Mouse (Mus musculus) embryonic fibroblast, embryonic 13.5 days (primary cell): Measurements from ENCODE around the gene Zmiz1. TPM values are rescaled to one million over a fixed set of nuclear protein-coding genes. Genes with fewer than 3 reads are reported as not detected.

Experiments used
- H3K27ac ChIP-seq: 2 replicates; pipeline ENCODE4 v1.5.1; 2012; ENCODE audit warnings: low read length, control low read depth, inconsistent platforms; ENCODE audit not compliant: insufficient read depth
- H3K4me1 ChIP-seq: 2 replicates; pipeline ENCODE4 v1.6.1; 2011; ENCODE audit warnings: low read length; ENCODE audit not compliant: control insufficient read depth, insufficient read depth
- H3K4me3 ChIP-seq: 2 replicates; pipeline ENCODE4 v1.5.1; 2011; ENCODE audit warnings: mild to moderate bottlenecking, control low read depth, low read length; ENCODE audit not compliant: insufficient read depth
- CTCF ChIP-seq: IDR thresholded peaks from 2 replicates; pipeline ENCODE4 v1.5.1; 2011; ENCODE audit warnings: mild to moderate bottlenecking, control low read depth, low read length, moderate library complexity, borderline replicate concordance; ENCODE audit not compliant: insufficient read depth
- POLR2A ChIP-seq: IDR thresholded peaks from 2 replicates; pipeline ENCODE4 v1.6.1; 2011; ENCODE audit warnings: low read depth, mild to moderate bottlenecking, control low read depth, low read length, moderate library complexity
- polyA plus RNA-seq: library from polyadenylated mRNA; stranded (reverse); fragments of >200 nt; gene quantifications from 2 replicates; pipeline ENCODE4 v1.2.4, GENCODE M21; 2011; ENCODE audit warnings: low read depth; ENCODE audit not compliant: missing spikeins, insufficient read length

Gene Zmiz1
- polyA plus RNA-seq, 1 experiment: 61.9 TPM

DNA sequence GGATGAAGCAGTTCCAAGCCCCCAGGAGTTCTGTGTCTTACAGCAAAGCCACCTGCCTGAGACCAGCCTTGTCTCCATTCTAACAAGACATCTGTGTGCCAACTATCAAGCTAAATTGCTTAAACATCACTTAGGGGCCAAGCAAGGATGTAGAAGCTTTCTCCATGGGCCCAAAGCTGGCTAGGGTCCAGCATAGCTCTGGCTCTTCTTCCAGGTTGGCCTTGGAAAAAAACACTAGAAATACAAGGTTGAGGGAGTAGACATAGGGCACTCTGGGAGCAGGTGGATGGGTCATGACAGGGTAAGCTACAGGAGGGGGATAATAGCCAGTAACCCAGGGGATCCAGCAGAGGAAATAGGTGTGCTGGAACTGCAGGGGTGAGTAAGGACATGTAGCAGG lies 20.7 kb upstream of the Zmiz1 start:
- Histone ChIP-seq H3K27ac (no peak overlapping the region), H3K4me3 (no peak overlapping the region), H3K4me1 (no peaks in the 10 kb centered on the region)
- TF ChIP-seq CTCF: no peak
- no peak for TF ChIP-seq POLR2A

DNA sequence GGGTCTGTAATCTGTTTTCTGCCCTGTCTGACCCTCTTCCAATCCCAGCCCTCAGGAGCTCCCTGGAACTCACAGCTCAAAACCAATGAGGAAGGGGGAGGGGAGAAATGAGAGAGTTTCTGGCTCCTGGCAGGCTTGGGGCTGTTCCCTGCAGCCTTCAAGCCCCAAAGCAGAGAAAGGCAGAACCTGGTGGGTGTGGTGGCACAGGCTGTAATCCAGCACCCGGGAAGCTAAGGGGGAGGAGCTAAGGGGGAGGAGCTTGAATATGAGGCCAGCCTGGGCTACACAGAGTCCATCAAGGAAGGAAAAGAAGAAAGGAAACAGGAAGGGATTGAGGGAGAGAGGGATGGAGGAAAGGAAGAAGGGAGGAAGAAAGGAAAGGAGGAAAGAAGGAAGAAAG lies 18.9 kb upstream of the Zmiz1 start:
- Histone ChIP-seq H3K4me1 (no peaks in the 10 kb centered on the region), H3K4me3 (no peak overlapping the region), H3K27ac (no peak overlapping the region)
- TF ChIP-seq CTCF (no peak), POLR2A (no peak)

- no peak overlapping the region for H3K27ac ChIP-seq
- no peak overlapping the region for H3K4me3 ChIP-seq
- TF ChIP-seq CTCF (no peak), POLR2A (no peak)
- no peaks in the 10 kb centered on the region for H3K4me1 ChIP-seq
Measured at GRCm38 (mm10) chr14:25440777-25441176, 18.2 kb upstream of the Zmiz1 start.

GRCm38 (mm10) chr14:25441469-25441868 lies 17.5 kb upstream of the Zmiz1 start:
- Histone ChIP-seq H3K27ac (no peak overlapping the region), H3K4me3 (no peak overlapping the region), H3K4me1 (no peaks in the 10 kb centered on the region)
- TF ChIP-seq POLR2A: no peak
- TF ChIP-seq CTCF: no peak

DNA sequence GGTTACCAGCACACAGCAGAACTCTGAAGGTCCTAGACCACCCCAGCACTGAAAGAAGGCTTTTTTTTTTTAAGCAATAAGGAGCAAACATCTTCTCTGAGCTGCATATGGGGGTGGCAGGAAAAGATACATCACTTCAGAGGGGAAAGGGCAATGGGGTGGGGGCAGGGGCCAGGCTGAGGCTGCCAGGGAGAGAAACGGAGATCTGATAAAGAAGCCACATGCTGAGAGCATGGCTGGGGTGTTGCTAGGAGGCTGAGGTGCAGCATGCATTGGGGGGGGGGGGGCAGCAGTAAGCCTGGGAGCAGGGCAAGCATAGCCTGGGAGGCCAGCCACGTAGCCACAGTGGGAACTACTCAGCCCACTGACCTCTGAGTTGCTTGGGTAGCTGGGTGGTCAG lies 16.3 kb upstream of the Zmiz1 start:
- TF ChIP-seq POLR2A: no peak
- no peak for TF ChIP-seq CTCF
- H3K4me3 ChIP-seq: no peak overlapping the region
- no peak overlapping the region for H3K27ac ChIP-seq
- no peaks in the 10 kb centered on the region for H3K4me1 ChIP-seq

DNA sequence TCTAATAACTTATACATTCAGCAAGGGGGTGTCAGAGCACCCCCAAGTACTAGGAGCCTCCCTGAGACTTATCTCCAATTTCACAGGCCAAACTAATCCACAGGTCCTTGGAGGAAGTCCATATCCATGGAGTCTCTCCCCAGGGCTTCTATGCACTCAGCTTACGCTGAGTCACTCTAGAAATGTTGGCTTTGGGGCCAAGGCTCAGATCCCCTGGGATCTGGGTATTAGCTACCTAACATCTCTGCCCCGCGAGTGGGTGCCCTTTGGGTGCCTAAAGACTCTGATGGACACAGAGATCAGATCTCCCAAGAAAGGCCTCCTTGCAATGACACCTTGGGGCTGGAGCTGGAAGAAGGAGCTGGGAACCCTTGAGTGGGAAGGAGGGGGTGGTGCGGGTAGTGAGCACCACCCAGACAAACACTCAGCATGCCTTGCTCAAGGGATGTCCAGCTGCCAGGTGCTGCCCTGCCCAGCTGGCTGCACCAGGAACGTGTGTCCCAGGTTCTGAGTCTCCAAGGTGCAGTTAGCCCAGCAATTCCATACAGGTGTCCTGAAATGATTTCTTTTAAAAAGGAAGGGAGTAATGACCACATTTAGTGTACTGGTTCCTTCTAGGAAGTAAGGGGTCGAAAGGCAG lies 11.7 kb upstream of the Zmiz1 start:
- Histone ChIP-seq H3K4me3 (no peak overlapping the region), H3K4me1 (no peaks in the 10 kb centered on the region), H3K27ac (no peak overlapping the region)
- TF ChIP-seq POLR2A: no peak
- TF ChIP-seq CTCF: no peak

GRCm38 (mm10) chr14:25448471-25448870 lies 10.5 kb upstream of the Zmiz1 start:
- Histone ChIP-seq H3K4me1 (no peaks in the 10 kb centered on the region), H3K4me3 (no peak overlapping the region), H3K27ac (no peak overlapping the region)
- no peak for TF ChIP-seq CTCF

- H3K4me1 ChIP-seq: no peaks in the 10 kb centered on the region
- no peak for TF ChIP-seq POLR2A
- TF ChIP-seq CTCF: no peak
- H3K4me3 ChIP-seq: no peak overlapping the region
- H3K27ac ChIP-seq: no peak overlapping the region
Measured at GRCm38 (mm10) chr14:25451099-25451667, 7.8 kb upstream of the Zmiz1 start.

DNA sequence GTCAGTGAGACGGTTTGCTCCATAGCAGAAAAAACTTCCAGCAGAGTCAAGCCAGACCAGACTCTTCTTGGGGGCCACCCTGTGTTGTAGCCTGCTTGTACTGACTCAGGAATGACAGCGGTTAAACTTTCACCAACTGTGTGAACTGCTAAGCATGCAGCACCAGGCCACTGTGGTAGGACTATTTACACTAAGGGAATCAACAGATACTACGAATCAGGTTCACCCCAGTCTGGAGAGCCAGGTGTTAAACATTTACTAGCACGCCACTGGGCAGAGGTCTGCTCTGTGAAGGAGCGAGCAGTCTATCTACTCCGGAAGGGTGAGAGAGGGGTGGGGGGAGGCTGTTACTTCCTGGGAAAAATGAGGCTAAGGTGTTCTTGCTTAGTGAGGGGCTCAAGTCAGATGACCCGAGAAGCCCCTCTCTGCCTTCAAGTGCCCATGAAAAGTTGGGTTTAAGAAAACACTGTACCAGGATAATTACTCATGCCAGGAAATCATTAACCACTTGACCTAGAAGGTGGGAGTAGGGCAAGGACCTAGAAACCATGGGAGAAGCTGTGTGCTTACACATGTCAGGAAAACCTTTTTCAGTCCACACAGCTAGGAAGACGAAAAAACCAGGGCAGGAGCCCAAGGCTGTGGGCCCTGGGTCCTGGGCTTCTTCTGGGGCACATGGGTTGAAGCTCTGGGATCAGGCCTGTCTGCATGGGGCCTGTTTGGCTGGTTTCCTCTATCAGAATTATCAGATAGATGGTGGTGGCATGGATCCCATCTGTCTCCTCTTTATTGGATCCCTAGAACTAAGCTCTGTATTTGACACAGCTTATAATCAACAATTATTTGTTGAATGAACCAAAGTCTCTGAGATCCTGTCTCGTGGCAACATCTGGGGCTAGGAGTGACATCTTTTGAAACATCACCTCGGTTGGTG lies 7.0 kb upstream of the Zmiz1 start:
- no peaks in the 10 kb centered on the region for H3K4me1 ChIP-seq
- no peak overlapping the region for H3K4me3 ChIP-seq
- H3K27ac ChIP-seq: no peak overlapping the region

GRCm38 (mm10) chr14:25452633-25453025 lies 6.4 kb upstream of the Zmiz1 start:
- Histone ChIP-seq H3K27ac (no peak overlapping the region), H3K4me1 (no peaks in the 10 kb centered on the region)

More for the DNA sequence above, 7.0 kb upstream of the Zmiz1 start:
- TF ChIP-seq CTCF: no peak
- TF ChIP-seq POLR2A: no peak

More at GRCm38 (mm10) chr14:25452633-25453025, 6.4 kb upstream of the Zmiz1 start:
- H3K4me3 ChIP-seq: no peak overlapping the region
- no peak for TF ChIP-seq POLR2A
- TF ChIP-seq CTCF: no peak
